Mouse (Mus musculus) cerebellum, adult 11-12 months (tissue): ENCODE measurements around the gene 4632433K11Rik.

Source experiments
- DNase-seq: peaks from one replicate; pipeline ENCODE4 v3.0.0; 2022

Gene 4632433K11Rik

GRCm38 (mm10) chr7:5020000-5020681, 13.8 kb upstream of the 4632433K11Rik start, which contains the start of the genes Zfp865 and Ccdc106:
Gene Zfp865, plus strand, starts transcription at chr7:5020376.
Gene Ccdc106, plus strand, starts transcription at chr7:5020553.
- peak; percentile 98 for DNase-seq

GRCm38 (mm10) chr7:5020685-5021084, 13.2 kb upstream of the 4632433K11Rik start:
- peak; percentile 69 for DNase-seq

- no peak for DNase-seq
Observed at GRCm38 (mm10) chr7:5021197-5021596, 12.7 kb upstream of the 4632433K11Rik start.

- no peak for DNase-seq
Observed at GRCm38 (mm10) chr7:5029543-5029942, 4.4 kb upstream of the 4632433K11Rik start.

- no peak for DNase-seq
Observed at GRCm38 (mm10) chr7:5029946-5030345, 4.0 kb upstream of the 4632433K11Rik start.

- no peak for DNase-seq
Observed at GRCm38 (mm10) chr7:5030554-5031275, 3.2 kb upstream of the 4632433K11Rik start.

- DNase-seq = no peak
Observed at GRCm38 (mm10) chr7:5031496-5031895, 2.4 kb upstream of the 4632433K11Rik start.

GRCm38 (mm10) chr7:5035628-5036027, 1.7 kb downstream of the 4632433K11Rik start:
- no peak for DNase-seq

GRCm38 (mm10) chr7:5036136-5036535, 2.2 kb downstream of the 4632433K11Rik start:
- DNase-seq = no peak

GRCm38 (mm10) chr7:5037026-5037425, 3.1 kb downstream of the 4632433K11Rik start:
- DNase-seq = no peak

GRCm38 (mm10) chr7:5037467-5037866, 3.5 kb downstream of the 4632433K11Rik start:
- no peak for DNase-seq

- peak; percentile 94 for DNase-seq
Observed at GRCm38 (mm10) chr7:5038109-5038732, 4.3 kb downstream of the 4632433K11Rik start, which contains the start of gene Zfp784. Gene Zfp784, minus strand, starts transcription at chr7:5038446.

- no peak for DNase-seq
Observed at GRCm38 (mm10) chr7:5038940-5039339, 5.0 kb downstream of the 4632433K11Rik start.

- DNase-seq = no peak
Observed at GRCm38 (mm10) chr7:5044981-5045380, 11.1 kb downstream of the 4632433K11Rik start.

GRCm38 (mm10) chr7:5046112-5046511, 12.2 kb downstream of the 4632433K11Rik start:
- no peak for DNase-seq

GRCm38 (mm10) chr7:5047313-5047712, 13.4 kb downstream of the 4632433K11Rik start:
- no peak for DNase-seq

GRCm38 (mm10) chr7:5051193-5052192, 17.6 kb downstream of the 4632433K11Rik start, which contains the start of gene Zfp580:
Gene Zfp580, plus strand, starts transcription at chr7:5051538.
- peak; percentile 83 for DNase-seq

GRCm38 (mm10) chr7:5052438-5052837, 18.5 kb downstream of the 4632433K11Rik start:
- DNase-seq = no peak

- peak; percentile 62 for DNase-seq
Observed at GRCm38 (mm10) chr7:5052931-5053343, 19.0 kb downstream of the 4632433K11Rik start.

GRCm38 (mm10) chr7:5053456-5054179, 19.7 kb downstream of the 4632433K11Rik start:
- DNase-seq = peak; percentile 52

GRCm38 (mm10) chr7:5056651-5057263, 22.8 kb downstream of the 4632433K11Rik start:
- DNase-seq = peak; percentile 74
